ENCODE assay signal across 7 mouse cellular contexts in the genomic region with DNA sequence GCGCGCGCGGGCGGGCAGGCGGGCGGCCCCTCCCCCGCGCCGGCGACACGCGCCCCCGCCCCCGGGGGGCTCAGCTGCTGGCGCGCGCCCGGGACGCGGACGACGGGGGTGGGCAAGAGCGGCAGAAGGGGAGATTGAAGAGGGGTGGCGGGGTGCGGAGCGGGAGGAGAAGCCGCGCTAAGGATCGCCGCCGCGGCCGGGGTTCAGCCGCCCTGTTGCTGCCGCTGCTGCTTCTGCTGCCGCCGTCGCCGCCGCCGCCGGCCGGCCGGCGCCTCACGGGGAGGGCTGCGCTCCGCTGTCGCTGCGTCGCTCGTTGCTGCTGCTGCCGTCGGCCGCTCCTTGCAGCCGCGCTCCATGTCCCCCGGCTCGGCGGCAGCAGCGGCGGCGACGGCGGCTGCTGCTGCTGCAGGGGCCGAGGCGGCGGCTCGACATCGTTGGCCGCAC. TPM values are rescaled to one million over a fixed set of nuclear protein-coding genes. Genes with fewer than 3 reads are reported as not detected.
DNase-seq lines count a peak whose midpoint lies in the region; ATAC-seq and TF ChIP-seq lines count a peak whose summit lies in the region.

No protein-coding gene starts in this region.

- H3K4me2 ChIP-seq in forebrain, embryonic 13.5 days, result peak overlapping the region; percentile 85
- peak overlapping the region; percentile 95 for H3K4me2 ChIP-seq in liver, embryonic 12.5 days

- H3K4me1 ChIP-seq in liver, adult 2 months (ENCODE audit: control insufficient read depth, insufficient read depth, low read length), result peaks cover 3% of the 10 kb centered on the region
- no peaks in the 10 kb centered on the region; the same call in 1 of the 2 replicates for H3K4me1 ChIP-seq in cortical plate, adult 2 months (ENCODE audit: control insufficient read depth, insufficient read depth, low read length)
- peaks cover 19% of the 10 kb centered on the region for H3K4me1 ChIP-seq in forebrain, embryonic 13.5 days
- peaks cover 21% of the 10 kb centered on the region for H3K4me1 ChIP-seq in liver, embryonic 12.5 days
- H3K4me1 ChIP-seq in small intestine, adult 2 months (ENCODE audit: control insufficient read depth, insufficient read depth, insufficient read length, low read length), result peaks cover 11% of the 10 kb centered on the region

- DNase-seq in liver, adult 2 months (ENCODE audit: extremely low read depth, low read depth, low spot score), result no peak
- no peak for DNase-seq in liver

- no peak for ATAC-seq in forebrain, embryonic 13.5 days
- peak; percentile 20; the same call in 1 of the 2 replicates for ATAC-seq in liver, embryonic 12.5 days
- ATAC-seq in CD4-positive, CD25-positive, alpha-beta regulatory T cell, adult 4 months, result no peak

- no peak overlapping the region for H3K27ac ChIP-seq in liver, adult 2 months (replicated peaks; ENCODE audit: insufficient read depth, low read depth, low read length)
- peak overlapping the region; percentile 93 for H3K27ac ChIP-seq in cortical plate, adult 2 months (ENCODE audit: insufficient read depth, low read length)
- peak overlapping the region; percentile 93 for H3K27ac ChIP-seq in forebrain, embryonic 13.5 days
- H3K27ac ChIP-seq in liver, embryonic 12.5 days, result no peak overlapping the region
- H3K27ac ChIP-seq in small intestine, adult 2 months (ENCODE audit: insufficient read depth, low read depth, low read length), result peak overlapping the region; percentile 33; the same call in 1 of the 2 replicates

- peaks cover 8% of the 10 kb centered on the region for H3K27me3 ChIP-seq in liver, adult 2 months (ENCODE audit: control insufficient read depth, insufficient read depth, low read length)
- H3K27me3 ChIP-seq in forebrain, embryonic 13.5 days, result peaks cover 15% of the 10 kb centered on the region
- H3K27me3 ChIP-seq in liver, embryonic 12.5 days (replicated peaks), result peaks cover 56% of the 10 kb centered on the region
- H3K27me3 ChIP-seq in small intestine, adult 2 months (ENCODE audit: control insufficient read depth, insufficient read depth, low read length), result peaks cover 10% of the 10 kb centered on the region

- H3K4me3 ChIP-seq in liver, adult 2 months (ENCODE audit: insufficient read depth, low read depth, low read length), result peak overlapping the region; percentile 59; the same call in 1 of the 2 replicates
- peak overlapping the region; percentile 86 for H3K4me3 ChIP-seq in cortical plate, adult 2 months (ENCODE audit: insufficient read depth, low read length)
- peak overlapping the region; percentile 63 for H3K4me3 ChIP-seq in forebrain, embryonic 13.5 days
- peak overlapping the region; percentile 62 for H3K4me3 ChIP-seq in liver, embryonic 12.5 days
- peak overlapping the region; percentile 95 for H3K4me3 ChIP-seq in small intestine, adult 2 months (ENCODE audit: low read depth, low read length)

- no peak for TF ChIP-seq POLR2A in liver, adult 2 months (IDR thresholded peaks at IDR 0.05; ENCODE audit: extremely low read depth, insufficient read depth, low read length)
- no peak for TF ChIP-seq POLR2A in cortical plate, adult 2 months (IDR thresholded peaks at IDR 0.05; ENCODE audit: extremely low read depth, insufficient read depth, low read length)
- no peak for TF ChIP-seq POLR2A in small intestine, adult 2 months (IDR thresholded peaks at IDR 0.05; ENCODE audit: low read depth, low read length)

- H3K9ac ChIP-seq in liver, adult 2 months (ENCODE audit: low read depth, low read length), result peak overlapping the region; percentile 55
- peak overlapping the region; percentile 76 for H3K9ac ChIP-seq in forebrain, embryonic 13.5 days
- H3K9ac ChIP-seq in liver, embryonic 12.5 days, result peak overlapping the region; percentile 31; the same call in 1 of the 2 replicates

- H3K79me2 ChIP-seq in liver, adult 2 months (ENCODE audit: control insufficient read depth, insufficient read depth, low read length), result no peaks in the 10 kb centered on the region

- WGBS in liver, adult 2 months, result under 1% methylated on average over 48 of the region's 72 CpGs
- WGBS in forebrain, embryonic 13.5 days, result 0% methylated on average over 18 of the region's 72 CpGs
- WGBS in liver, embryonic 12.5 days (ENCODE audit: insufficient replicate concordance), result under 1% methylated on average over 37 of the region's 72 CpGs
- under 1% methylated on average over 66 of the region's 72 CpGs for whole genome bisulfite sequencing in small intestine, adult 2 months

- no peaks in the 10 kb centered on the region for H3K36me3 ChIP-seq in liver, adult 2 months (ENCODE audit: control insufficient read depth, insufficient read depth, low read length)
- no peaks in the 10 kb centered on the region for H3K36me3 ChIP-seq in forebrain, embryonic 13.5 days (ENCODE audit: poor library complexity, severe bottlenecking)
- no peaks in the 10 kb centered on the region for H3K36me3 ChIP-seq in liver, embryonic 12.5 days
- no peaks in the 10 kb centered on the region for H3K36me3 ChIP-seq in small intestine, adult 2 months (ENCODE audit: control insufficient read depth, insufficient read depth, low read length)

- no peak for TF ChIP-seq CTCF in liver, adult 2 months (IDR thresholded peaks at IDR 0.05; ENCODE audit: low read depth, low read length)
- TF ChIP-seq CTCF in cortical plate, adult 2 months (IDR thresholded peaks at IDR 0.05; ENCODE audit: extremely low read depth, insufficient read depth, low read length), result no peak
- no peak for TF ChIP-seq CTCF in small intestine, adult 2 months (IDR thresholded peaks at IDR 0.05; ENCODE audit: extremely low read depth, insufficient read length, insufficient replicate concordance, low read depth, low read length)

- H3K9me3 ChIP-seq in forebrain, embryonic 13.5 days (replicated peaks), result no peaks in the 10 kb centered on the region
- no peaks in the 10 kb centered on the region for H3K9me3 ChIP-seq in liver, embryonic 12.5 days (replicated peaks)

RNA-seq across cellular contexts. Expression of a gene that starts 0.3 kb away (rescaled TPM):
- 1.1 and 1.5 TPM in 2 replicates for total RNA-seq in liver, adult 2 months (2014; rRNA removed)
- 3.1 and 3.9 TPM in 2 replicates for polyA plus RNA-seq in liver, adult 2 months (2012; rRNA removed)
- polyA plus RNA-seq in cortical plate, adult 2 months (2012; rRNA removed), result 175 and 189 TPM in 2 replicates
- polyA plus RNA-seq in forebrain, embryonic 13.5 days (2015; fragmentation: Nextera tagmentation; extraction: Ambion mirVana), result 15.6 and 18.8 TPM in 2 replicates
- 2.9 and 3.4 TPM in 2 replicates for polyA plus RNA-seq in liver, embryonic 12.5 days (2016; fragmentation: Nextera tagmentation; extraction: Ambion mirVana)
- 8.4 and 15.5 TPM in 2 replicates for polyA plus RNA-seq in small intestine, adult 2 months (2012; rRNA removed)
- 10 to 100 TPM; 15.7 to 17.7 TPM for polyA plus RNA-seq in CD4-positive, CD25-positive, alpha-beta regulatory T cell, adult 4 months (2017; shearing (Covaris generic))

Comparison
In these comparisons a context has a peak if more than half of its experiments do, and no peak if none do; other contexts are left out.
1. H3K27ac ChIP-seq: peak in cortical plate, adult 2 months (single experiment), forebrain, embryonic 13.5 days (single experiment) and small intestine, adult 2 months (single experiment); none in liver, adult 2 months (single experiment) and liver, embryonic 12.5 days (single experiment).
2. Peak in every context shown above with its lines, with median percentiles within 50 percentile points of each other: H3K4me3 ChIP-seq and H3K9ac ChIP-seq.